Mouse (Mus musculus) retina, adult 2 months (tissue): ENCODE results near the gene Taf10.

ENCODE experiments used
- DNase-seq: peaks from one replicate; pipeline ENCODE4 v3.0.0-alpha.2; 2012; ENCODE audit warnings: low read depth, low spot score

The Taf10 gene

DNA sequence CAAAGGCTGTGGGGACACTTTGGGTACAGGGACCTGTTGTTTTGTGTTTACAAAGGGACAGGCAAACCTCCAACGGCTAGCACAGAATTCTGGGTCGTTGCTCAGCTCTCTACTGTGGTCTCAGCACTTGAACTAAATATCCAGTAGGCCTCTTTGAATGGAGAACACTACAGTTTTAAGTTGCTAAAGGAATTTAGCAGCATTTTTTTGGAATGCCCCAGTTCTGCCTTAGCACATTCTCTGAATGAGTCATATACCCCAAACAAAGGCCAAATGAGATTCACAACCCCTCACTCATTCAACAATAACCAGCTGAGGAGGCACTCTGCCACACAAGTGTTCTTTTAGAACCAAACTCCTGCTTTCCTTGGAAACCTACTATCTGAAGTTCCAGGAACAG is 22.2 kb downstream of the Taf10 start:
- no peak for DNase-seq

GRCm38 (mm10) chr7:105715366-105715765 is 28.8 kb downstream of the Taf10 start:
- DNase-seq = no peak

DNA sequence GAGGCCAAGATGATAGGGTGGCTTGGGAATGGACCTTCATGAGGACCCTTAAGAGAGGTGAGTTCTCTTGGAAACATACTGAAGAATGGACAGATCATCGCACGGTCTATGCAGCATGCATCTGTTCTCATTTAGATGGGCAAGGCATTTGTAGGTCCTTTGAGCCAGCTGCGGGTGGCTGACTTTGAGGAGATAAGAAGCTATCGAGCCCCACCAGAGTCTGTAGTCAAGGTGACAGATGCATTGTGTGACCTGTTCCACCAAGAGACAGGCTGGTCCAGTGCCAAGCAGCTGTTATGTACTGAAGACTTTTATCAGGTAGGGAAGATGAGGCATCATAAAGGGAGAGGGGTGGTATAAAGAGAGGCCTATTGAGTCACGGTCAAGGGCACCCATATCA is 35.4 kb downstream of the Taf10 start:
- DNase-seq = no peak

DNA sequence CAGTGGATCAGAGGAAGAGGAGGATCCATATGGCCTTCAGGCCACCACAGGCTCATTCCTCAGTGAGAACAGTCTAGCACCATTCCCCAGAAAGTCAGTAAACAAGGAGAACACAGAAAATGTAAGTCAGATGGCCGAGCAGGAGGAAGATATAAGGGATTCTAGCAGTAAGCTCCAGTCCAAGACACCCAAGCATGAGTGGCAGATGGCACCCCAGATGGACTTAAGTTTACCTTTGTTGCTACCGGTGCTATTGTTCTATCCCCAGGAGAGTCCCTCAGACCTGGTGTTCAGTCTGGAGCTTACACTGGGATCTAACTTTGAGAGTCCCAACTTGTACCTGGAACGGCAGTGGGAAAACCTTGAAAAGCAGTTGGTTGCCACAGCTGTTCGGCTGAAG is 40.3 kb downstream of the Taf10 start:
- DNase-seq = no peak

DNA sequence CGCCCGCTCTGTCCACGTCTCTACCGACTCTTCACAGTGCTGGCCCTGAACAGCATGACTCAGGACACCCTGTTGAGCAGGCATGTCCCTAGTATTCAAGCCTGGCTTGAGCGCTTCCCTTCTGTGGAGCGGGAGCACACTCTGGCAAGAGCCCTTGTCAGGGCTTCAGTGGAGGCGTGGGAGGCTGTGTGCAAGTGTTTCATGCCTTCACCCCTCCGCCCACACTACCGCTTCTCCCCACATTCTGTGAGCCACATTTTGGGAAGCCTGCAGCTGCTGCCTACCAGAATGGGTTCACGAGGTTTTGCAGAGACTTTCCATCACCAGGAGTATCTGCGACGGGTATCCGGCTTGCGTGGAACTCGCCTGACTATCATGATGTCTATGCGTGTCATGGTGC is 41.0 kb downstream of the Taf10 start:
- DNase-seq = no peak

- no peak for DNase-seq
Observed at GRCm38 (mm10) chr7:105690875-105691274, 53.3 kb downstream of the Taf10 start.
